Mouse (Mus musculus) adrenal gland, adult 18-20 months (tissue): ENCODE results near the gene Mtx2. TPM values are rescaled to one million over a fixed set of nuclear protein-coding genes. Genes with fewer than 3 reads are reported as not detected.

Experiments used
- DNase-seq, 2 experiments: peaks; one replicate each; pipeline ENCODE4 v3.0.0; 2021 to 2022; ENCODE audit warnings: low spot score in 2 of 2
- long read RNA-seq, 2 experiments: library from polyadenylated mRNA; stranded (forward); transcript quantifications; one replicate each; pipeline ENCODE4 v2.0.0; 2021
- total RNA-seq, 2 experiments: library from RNA; stranded (reverse); gene quantifications; 1 replicate in 1 of 2; 2 replicates in 1 of 2; pipeline ENCODE4 v1.2.3; 2021

Mtx2 gene
- 10 to 100 TPM; 65.5 to 68.3 TPM for total RNA-seq
- long read RNA-seq, experiment 1, transcript Mtx2-201 (10 exons, 2,950 nt): major isoform, 40 of 43 reads
- long read RNA-seq, experiment 1, partial matches to known transcripts: 0 of 43 reads
- long read RNA-seq, experiment 1, other reads (novel, unspliced or antisense): 3 of 43 reads
- long read RNA-seq, experiment 2, transcript Mtx2-201 (10 exons, 2,950 nt): major isoform, 185 of 200 reads
- long read RNA-seq, experiment 2, partial matches to known transcripts: 4 of 200 reads
- long read RNA-seq, experiment 2, other reads (novel, unspliced or antisense): 10 of 200 reads

DNA sequence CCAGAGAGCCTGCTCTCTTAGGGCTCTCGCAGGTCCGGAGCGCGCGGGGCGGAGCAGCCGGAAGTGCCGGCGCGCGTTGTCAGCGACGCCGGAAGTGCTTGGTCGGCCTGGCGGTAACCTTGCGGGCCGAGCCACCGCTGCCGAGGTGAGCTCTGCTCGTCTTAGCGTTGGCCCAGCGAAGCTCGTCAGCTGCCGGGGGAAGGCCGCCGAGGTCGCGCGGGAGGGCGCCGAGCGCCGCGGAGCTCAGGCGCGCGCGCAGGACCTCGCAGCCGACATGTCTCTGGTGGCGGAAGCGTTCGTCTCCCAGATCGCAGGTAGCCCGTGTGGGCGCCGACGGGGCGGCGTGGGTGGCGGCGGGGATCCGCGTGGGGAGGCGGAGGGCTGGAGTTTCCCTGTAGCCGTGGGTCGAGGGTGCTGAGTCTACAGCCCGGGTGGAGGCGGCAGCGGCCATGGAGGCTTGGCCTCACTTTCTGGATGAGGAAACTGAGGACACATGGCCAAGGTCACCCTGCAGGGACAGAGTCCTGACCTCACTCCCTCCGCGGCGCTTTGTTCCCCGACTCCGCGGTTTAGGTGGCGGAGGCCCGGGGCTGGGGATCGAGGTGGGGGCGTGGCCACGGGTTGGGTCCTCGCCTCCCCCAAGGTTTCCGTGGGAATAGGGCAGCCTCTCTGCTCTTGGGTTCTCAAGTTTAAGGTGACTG lies at the start of gene Mtx2:
TSS of gene Mtx2 (plus strand) at position 74 of the 701 bp plus-strand sequence.
- peak; percentile 73 to 77 for DNase-seq

DNA sequence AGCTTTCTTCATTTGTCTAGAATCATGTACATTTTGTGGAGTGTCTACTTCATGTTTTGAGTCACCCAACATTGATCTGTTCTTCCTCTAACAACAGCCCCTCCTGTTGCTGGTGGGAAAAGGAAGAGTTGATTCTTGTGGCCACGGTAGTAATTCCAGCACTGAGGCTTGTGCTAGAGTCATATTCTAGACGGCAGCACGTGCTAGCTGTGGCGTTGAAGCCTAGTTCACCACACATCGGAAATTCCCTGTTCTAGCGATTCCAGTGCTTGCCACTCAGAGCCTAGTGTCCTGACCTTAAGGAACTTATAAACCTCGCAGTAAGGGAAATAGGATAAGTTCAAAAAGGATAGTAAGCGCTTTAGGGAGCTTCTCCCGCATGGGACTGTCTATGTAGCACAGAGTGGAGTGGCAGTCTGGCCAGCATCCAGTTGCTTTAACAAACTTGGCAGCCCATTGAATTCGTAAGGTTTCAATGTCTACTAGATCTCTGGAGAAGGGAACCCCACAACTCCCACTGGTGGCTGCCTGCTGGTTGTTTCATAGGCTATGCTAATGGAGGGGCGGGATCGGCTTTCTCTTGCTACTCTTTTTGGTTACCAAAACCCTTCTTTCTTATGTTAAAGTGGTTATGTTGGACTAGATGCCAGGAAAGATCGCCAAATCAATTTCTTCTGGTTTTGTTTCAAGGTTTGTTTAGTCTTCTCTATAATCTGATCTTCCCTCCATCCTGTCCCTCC lies 47.9 kb upstream of the Mtx2 start:
- no peak for DNase-seq

DNA sequence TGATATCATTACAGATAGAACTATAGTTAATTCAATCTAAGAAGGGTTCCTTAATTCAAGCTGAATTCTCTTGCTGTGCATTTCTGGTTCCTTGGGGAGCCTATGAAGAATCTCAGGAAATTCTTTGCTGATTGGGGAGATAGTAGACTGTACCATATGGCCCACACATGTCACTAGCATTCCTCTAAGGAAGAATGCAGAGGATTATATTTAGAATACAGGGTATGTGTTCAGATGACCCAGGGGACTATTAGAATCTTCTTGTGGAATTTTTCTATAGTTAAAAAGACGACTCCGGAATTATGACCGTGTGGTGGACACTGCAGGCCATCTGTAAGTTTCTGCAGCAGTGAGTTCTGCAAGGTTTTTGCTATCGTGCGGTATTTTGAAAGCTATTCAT lies 44.2 kb upstream of the Mtx2 start:
- no peak for DNase-seq

- DNase-seq: no peak
These were observed 30.1 kb upstream of the Mtx2 start for GRCm38 (mm10) chr2:74795531-74795930.

- no peak for DNase-seq
These were observed 17.2 kb upstream of the Mtx2 start for GRCm38 (mm10) chr2:74808431-74808830.

- no peak for DNase-seq
These were observed 2.9 kb upstream of the Mtx2 start for GRCm38 (mm10) chr2:74822654-74823053.

GRCm38 (mm10) chr2:74825371-74825729 lies 253 bp upstream of the Mtx2 start:
- no peak for DNase-seq

GRCm38 (mm10) chr2:74846992-74847391 lies 21.4 kb downstream of the Mtx2 start:
- DNase-seq: no peak

DNA sequence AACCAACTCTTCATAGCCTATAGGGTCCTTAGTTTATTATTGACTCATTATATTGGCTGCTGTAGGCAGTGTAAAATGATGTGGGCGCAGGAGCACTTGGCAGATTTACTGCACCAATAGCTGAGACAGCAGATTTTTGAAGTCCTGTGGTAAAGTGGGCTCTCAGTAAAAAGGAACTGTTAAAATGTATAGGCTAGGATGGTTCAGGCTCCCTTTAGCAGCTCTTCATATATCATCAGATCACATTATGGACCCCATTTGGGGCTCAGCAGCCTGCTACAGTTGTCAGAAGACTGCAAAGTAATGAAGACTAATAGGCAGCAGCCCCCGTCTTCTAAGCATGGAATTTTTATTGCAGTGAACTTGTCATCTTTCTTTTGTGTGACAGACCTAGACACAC lies 21.9 kb downstream of the Mtx2 start:
- DNase-seq: no peak

- DNase-seq: no peak
These were observed 24.4 kb downstream of the Mtx2 start for GRCm38 (mm10) chr2:74850036-74850435.

DNA sequence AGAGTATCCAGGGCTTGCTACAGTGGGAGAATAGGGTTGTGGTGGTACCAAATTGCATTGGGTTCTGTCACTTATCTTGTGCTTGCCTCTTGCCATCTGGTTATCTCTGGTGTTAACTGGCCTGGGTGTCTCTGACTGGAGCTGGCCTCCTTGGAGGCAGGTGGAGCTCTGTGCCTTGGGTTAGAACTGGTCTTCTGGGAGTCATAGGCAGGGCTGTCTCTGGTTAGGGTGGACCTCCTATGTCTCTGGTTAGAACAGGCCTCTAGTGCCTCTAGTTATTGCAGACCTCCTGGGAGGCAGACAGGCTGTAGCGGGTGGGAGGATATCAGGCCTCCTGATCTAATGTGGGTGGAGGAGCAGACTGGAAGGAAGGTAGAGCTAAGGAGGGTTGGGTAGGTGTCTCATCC lies 36.5 kb downstream of the Mtx2 start:
- DNase-seq: no peak

DNA sequence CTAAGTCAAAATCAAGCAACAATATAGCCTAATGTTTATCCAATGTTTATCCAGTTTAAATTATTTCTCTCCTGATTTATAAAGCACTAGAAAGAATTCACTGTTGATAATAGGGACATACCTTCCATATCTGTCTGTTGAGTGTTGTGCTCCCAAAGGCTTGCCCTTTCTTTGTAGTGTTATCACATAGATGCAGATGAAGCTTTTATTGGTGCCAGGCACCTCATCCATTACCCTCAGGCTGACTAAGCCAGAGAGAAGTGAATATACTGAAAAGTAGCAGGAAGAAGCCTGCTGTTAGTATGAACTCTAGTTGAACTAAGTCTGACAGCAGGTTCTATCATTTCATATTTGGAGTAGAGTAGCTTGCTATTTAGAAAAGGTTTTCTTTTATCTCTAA lies 39.8 kb downstream of the Mtx2 start:
- no peak for DNase-seq

GRCm38 (mm10) chr2:74874043-74874442 lies 48.4 kb downstream of the Mtx2 start:
- DNase-seq: no peak

DNA sequence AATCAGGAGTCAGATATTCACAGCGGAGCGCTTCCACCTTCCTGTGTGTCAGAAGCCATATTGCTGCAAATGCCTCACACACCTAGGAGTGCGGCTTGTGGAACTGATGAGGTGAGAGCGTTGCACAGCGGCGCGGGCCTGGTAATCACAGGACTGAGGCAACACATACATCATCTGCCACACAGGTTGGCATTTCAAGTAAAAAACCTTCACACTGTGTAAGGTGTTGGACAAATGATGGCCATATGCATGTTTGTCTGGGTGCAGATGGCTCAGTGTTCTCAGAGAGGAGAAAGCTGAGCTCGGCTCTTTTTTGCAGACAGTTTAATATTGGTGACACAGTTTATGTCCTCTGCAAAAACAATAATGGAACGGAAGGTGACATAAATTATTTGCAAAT lies 58.8 kb downstream of the Mtx2 start:
- no peak for DNase-seq

- no peak for DNase-seq
These were observed 66.3 kb downstream of the Mtx2 start for GRCm38 (mm10) chr2:74891868-74892267.

GRCm38 (mm10) chr2:74892881-74893615 lies 67.4 kb downstream of the Mtx2 start:
- DNase-seq: no peak

GRCm38 (mm10) chr2:74894061-74894460 lies 68.5 kb downstream of the Mtx2 start:
- no peak for DNase-seq

DNA sequence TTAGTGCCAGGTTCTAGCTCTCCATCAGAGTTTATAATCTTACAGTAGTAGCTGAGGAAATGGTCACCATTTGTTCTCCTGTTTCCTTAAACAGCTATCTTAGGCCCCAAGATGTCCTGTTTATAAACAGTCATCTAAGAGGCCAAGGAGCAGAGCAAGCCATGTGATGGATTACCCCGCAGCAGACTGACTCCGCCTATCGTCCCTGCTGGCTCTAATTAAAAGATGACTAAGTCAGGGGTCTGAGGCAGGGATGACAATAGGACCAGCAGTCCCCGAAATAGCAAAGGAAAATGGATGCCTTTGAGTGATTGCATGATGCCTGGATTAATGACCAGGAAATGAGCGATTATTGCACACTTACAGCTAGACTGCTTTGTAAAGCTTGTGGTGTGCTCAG lies 74.4 kb downstream of the Mtx2 start:
- DNase-seq: no peak

DNA sequence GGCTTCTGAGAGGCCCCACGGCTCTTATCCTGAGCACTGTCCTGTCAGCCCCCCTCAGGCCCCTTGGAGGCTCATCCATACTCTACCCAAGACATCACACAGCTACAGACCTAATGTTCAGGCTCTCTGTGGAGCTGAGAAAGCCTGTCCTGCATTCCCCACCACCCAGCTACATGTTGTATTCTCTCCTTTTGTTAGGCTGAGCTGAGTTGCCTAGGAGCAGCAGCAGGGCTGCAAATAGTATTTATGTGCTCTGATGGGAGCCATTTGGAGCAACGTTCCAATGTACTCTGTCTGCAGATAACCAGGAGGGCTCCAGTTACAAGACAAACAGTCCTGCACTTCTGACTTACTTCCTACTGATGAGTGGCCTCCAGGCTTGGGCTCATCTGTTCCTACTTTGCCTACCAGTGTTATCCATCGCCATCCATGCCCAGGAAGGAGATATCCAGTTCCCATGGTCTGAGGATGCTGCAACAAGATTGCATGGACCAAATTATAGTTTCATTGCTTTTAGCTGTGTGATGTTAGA lies 76.2 kb downstream of the Mtx2 start:
- no peak for DNase-seq

DNA sequence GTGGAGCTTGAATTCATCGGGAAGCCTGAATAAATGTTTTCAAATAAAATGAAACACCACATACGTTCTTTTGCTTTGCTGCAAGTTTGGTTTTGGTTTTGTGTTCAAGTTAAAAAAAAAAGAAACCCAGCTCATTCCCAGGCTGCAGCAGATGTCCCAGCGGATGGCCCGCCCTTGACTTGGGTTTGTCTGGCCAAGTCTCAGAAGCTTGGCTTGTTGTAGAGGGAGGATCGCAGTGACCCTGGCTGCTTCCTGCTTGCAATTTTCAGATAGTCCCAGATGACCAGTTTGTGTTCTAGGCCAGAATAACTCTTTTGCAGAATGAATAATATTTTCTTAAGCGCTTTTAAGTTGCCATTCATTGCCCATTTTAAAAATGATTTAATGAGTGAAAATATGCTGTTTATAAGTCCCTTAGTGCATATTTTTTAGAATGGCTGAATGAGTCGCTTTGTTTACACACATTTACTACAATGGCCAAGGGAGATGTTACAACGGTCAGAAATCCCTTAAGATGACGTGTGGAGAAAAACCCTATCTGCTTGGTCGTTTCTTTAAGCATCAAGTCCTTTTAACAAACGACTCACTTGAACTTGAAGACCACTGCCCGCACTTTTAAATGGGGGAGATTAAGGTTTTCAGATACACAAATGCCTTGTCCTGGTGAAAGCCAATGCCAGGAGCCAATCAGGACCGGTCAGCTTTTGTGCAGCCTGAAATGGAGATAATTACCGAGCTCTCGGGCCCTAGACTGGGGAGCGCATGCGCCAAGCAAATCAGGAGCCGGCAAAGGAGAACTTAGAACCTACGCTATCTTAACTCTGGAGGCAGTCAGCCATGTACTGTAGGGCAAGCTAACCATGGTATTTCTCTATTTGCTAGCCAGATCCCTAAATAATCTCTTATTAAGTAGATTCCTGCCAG lies 82.0 kb downstream of the Mtx2 start:
- peak in 1 of 2 experiments; percentile 27 for DNase-seq
